Mouse (Mus musculus): ENCODE data around the gene Hist1h3e. TPM values are rescaled to one million over a fixed set of nuclear protein-coding genes. Genes with fewer than 3 reads are reported as not detected.
"Not testable (repeated sequence)": the region's sequence is repeated elsewhere in the genome, so short reads cannot be mapped to it uniquely, and the experiment has no call there.

Gene Hist1h3e
- total and polyA plus RNA-seq, 2 experiments from 2014 or later, result 1.9 to 180 TPM

DNA sequence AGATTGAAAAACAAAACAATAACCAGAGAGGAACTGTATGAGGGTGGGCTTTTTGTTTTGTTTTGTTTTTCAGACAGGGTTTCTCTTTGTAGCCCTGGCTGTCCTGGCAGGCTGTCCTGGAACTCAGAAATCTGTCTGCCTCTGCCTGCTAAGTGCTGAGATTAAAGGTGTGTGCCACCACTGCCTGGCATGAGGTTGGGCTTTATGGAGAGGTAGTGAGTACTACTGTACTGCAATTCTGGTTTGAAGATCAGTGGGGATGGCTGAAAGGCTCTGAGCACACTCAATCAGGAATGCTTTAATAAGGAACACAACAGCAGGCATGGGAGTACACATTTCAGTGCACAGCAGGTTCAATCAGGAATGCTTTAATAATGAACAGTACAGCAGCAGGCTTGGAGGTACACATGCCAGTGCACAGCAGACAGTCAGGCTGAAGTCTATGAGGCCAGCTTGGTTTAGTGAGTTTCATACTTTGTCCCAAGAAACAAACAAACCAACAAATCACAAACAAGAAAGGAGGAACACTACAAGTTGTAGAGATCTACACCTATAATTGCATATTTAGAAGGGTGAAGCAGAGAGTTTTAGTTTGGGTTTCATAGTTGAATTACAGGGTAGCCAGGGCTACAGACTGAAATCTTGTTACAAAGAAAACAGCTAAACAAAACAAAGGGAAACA, 21.4 kb upstream of the Hist1h3e start:
- no peak overlapping the region for H3K27ac ChIP-seq (ENCODE audit: low read depth, low read length)
- H3K36me3 ChIP-seq (ENCODE audit: insufficient read depth), result no peaks in the 10 kb centered on the region
- peaks cover 10% of the 10 kb centered on the region; the same call in 1 of the 2 replicates for H3K4me1 ChIP-seq (ENCODE audit: insufficient read depth)
- ATAC-seq (no peak), DNase-seq (no peak)
- H3K9me3 ChIP-seq (ENCODE audit: low read length), result no peaks in the 10 kb centered on the region
- TF ChIP-seq CTCF (IDR thresholded peaks at IDR 0.05; ENCODE audit: low read depth), result no peak
- H3K27me3 ChIP-seq (ENCODE audit: insufficient read depth, low read length), result no peaks in the 10 kb centered on the region
- H3K4me2 ChIP-seq (ENCODE audit: low read depth), result no peak overlapping the region
- no peak overlapping the region for H3K9ac ChIP-seq
- H3K4me3 ChIP-seq (ENCODE audit: low read depth, low read length), result no peak overlapping the region

DNA sequence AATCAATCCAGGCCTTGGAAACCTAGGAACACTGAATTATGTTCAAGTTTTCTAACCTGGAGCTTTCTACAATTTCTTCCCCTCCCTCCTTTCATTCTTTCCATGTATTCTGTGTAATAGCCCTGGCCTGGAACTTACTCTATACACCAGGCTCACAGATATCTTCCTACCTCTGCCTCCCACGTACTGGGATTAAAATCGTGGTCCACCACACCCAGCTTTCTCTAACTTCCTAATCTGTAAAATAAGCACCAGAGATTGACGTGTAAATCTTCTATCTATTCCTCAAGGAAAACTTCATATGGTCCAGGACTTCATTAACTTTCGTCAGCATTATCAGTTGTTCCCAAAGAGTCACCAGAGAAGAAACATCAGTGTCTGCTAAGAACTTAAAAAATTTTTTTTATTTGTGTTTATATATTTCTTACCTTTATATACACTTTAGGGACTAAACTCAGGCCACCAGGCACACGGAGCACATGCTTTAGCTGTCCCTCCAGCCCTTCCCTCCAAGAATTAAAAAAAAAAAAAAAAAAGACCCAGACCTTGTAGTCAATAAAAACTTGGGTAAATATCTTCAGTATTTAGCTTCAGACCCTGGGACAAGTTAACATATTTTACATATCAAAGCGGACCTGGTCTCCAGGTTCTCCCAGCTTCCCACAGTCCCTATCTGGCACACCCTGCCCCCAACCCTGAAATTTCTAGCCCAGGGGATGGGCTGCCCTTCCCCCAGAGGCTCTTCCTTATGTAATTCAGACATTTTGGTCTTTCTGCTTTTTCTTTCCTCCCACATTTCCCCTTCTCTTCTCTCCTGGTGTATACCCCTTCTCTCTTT, 20.3 kb upstream of the Hist1h3e start:
- Histone ChIP-seq H3K4me1 (ENCODE audit: insufficient read depth) (peaks cover 10% of the 10 kb centered on the region; the same call in 1 of the 2 replicates), H3K27ac (ENCODE audit: low read depth, low read length) (peak overlapping the region; percentile 74), H3K4me3 (ENCODE audit: low read depth, low read length) (peak overlapping the region; percentile 54), H3K9me3 (ENCODE audit: low read length) (no peaks in the 10 kb centered on the region), H3K4me2 (ENCODE audit: low read depth) (peak overlapping the region; percentile 82), H3K9ac (peak overlapping the region; percentile 60), H3K36me3 (ENCODE audit: insufficient read depth) (no peaks in the 10 kb centered on the region), H3K27me3 (ENCODE audit: insufficient read depth, low read length) (no peaks in the 10 kb centered on the region)
- WGBS, result 3% methylated on average over 6 of the region's 6 CpGs
- TF ChIP-seq CTCF (IDR thresholded peaks at IDR 0.05; ENCODE audit: low read depth), result no peak
- DNase-seq (no peak), ATAC-seq (no peak)

DNA sequence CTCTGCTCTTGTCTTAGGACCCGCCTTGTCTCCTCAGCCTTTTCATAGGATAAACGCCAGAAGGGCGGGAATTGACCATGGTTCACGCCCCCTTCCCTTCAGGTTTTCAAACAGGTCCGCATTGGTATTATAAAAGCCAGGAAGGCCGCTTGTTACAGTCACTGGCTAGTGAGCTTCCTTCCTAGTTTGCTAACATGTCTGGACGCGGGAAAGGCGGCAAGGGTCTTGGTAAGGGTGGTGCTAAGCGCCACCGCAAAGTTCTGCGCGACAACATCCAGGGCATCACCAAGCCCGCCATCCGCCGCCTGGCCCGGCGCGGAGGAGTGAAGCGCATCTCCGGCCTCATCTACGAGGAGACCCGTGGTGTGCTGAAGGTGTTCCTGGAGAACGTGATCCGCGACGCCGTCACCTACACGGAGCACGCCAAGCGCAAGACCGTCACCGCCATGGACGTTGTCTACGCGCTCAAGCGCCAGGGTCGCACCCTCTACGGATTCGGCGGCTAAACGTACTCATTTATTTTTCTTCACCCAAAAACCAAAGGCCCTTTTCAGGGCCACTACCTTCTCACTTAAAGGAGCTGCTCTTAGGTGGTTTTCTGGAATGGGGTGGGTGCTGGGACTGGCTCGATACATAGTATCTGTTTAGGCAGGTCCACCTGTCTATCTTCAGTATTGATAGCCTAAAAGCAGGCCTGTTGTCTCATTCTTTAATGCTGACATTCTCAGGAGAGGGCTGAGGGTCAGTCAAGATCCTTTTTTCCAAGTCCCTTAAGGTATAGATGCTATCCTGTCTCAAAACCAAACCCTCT, 19.4 kb upstream of the Hist1h3e start, which contains the start of gene Hist1h4d:
TSS of gene Hist1h4d (plus strand) at position 191 of the 811 bp plus-strand sequence.
- peak within 1 kb of the TSS; percentile 74 for H3K27ac ChIP-seq (ENCODE audit: low read depth, low read length)

DNA sequence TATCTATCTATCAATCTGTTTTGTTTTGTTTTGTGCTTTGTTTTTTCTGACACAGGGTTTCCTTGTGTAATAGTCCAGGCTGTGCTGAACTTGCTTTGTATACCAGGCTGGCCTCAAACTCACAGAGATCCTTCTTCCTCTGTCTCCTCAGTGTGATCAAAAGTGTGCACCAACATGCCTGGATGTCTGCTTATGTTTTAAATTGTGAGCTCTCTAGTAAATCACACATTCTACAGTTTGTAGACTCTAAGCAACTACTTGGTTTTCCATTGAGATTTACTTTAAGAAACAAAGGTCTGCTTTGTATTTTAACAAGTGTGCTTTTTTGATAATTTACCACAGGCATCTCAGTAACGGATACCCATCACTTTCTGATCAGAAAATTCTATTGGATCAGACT, 15.7 kb upstream of the Hist1h3e start:
- H3K36me3 ChIP-seq (ENCODE audit: insufficient read depth), result no peaks in the 10 kb centered on the region
- H3K27ac ChIP-seq (ENCODE audit: low read depth, low read length), result no peak overlapping the region
- 83% methylated on average over 1 of the region's 1 CpGs for WGBS
- DNase-seq, result no peak
- H3K27me3 ChIP-seq (ENCODE audit: insufficient read depth, low read length), result no peaks in the 10 kb centered on the region
- no peak for ATAC-seq
- H3K4me3 ChIP-seq (ENCODE audit: low read depth, low read length), result no peak overlapping the region
- peaks cover 17% of the 10 kb centered on the region; the same call in 1 of the 2 replicates for H3K4me1 ChIP-seq (ENCODE audit: insufficient read depth)
- no peaks in the 10 kb centered on the region for H3K9me3 ChIP-seq (ENCODE audit: low read length)
- TF ChIP-seq CTCF (IDR thresholded peaks at IDR 0.05; ENCODE audit: low read depth), result no peak
- H3K9ac ChIP-seq, result no peak overlapping the region
- H3K4me2 ChIP-seq (ENCODE audit: low read depth), result no peak overlapping the region

More for the DNA sequence above, 19.4 kb upstream of the Hist1h3e start, which contains the start of gene Hist1h4d:
- DNase-seq, result peak; percentile 98
- ATAC-seq, result peak; percentile 88
- Histone ChIP-seq H3K27me3 (ENCODE audit: insufficient read depth, low read length) (no peaks in the 10 kb centered on the region), H3K4me3 (ENCODE audit: low read depth, low read length) (peak within 1 kb of the TSS; percentile 54), H3K36me3 (ENCODE audit: insufficient read depth) (no peaks in the 10 kb centered on the region), H3K9ac (peak within 1 kb of the TSS; percentile 60), H3K9me3 (ENCODE audit: low read length) (no peaks in the 10 kb centered on the region), H3K4me2 (ENCODE audit: low read depth) (peak within 1 kb of the TSS; percentile 82), H3K4me1 (ENCODE audit: insufficient read depth) (peaks cover 13% of the 10 kb centered on the region; the same call in 1 of the 2 replicates)
- no peak for TF ChIP-seq CTCF (IDR thresholded peaks at IDR 0.05; ENCODE audit: low read depth)
- WGBS, result under 1% methylated on average over 43 of the region's 43 CpGs

DNA sequence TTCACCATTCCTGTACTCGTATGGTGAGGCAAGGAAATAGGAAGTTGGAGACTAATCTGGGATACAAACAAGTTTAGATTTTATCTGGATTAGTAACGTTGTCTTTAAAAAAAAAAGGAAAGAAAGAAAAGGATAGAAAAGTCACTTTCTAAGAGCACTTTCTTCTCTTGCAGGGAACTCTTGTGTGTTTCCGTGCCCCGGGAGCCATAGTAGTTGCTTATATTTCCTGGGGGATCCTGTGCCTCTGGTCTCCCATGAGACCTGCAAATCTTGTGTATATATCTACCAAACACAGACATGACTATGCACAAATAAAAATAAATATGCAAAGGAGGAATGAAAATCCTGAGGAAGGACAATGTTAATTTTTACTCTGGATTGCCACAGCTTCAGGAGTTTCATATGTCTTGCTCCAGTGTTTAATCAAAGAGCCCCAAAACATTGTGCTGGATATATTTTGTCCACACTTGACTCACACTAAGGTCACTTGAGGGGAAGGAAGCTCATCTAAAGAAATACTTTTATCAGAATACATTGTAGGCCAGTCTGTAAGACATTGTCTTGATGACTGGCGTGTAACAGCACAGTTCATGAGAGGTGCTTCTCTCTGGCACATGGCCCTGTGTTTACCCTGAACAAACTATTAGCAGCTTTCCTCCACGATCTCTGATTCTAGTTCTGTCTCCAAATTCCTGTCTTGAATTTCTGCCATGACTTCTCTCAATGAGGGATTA, 14.9 kb upstream of the Hist1h3e start:
- Histone ChIP-seq H3K4me3 (ENCODE audit: low read depth, low read length) (peak overlapping the region; percentile 38; the same call in 1 of the 2 replicates), H3K9me3 (ENCODE audit: low read length) (no peaks in the 10 kb centered on the region), H3K27me3 (ENCODE audit: insufficient read depth, low read length) (no peaks in the 10 kb centered on the region), H3K4me1 (ENCODE audit: insufficient read depth) (peaks cover 24% of the 10 kb centered on the region), H3K36me3 (ENCODE audit: insufficient read depth) (no peaks in the 10 kb centered on the region), H3K27ac (ENCODE audit: low read depth, low read length) (no peak overlapping the region), H3K9ac (peak overlapping the region; percentile 50; the same call in 1 of the 2 replicates), H3K4me2 (ENCODE audit: low read depth) (peak overlapping the region; percentile 67)
- TF ChIP-seq CTCF (IDR thresholded peaks at IDR 0.05; ENCODE audit: low read depth), result no peak
- 32% methylated on average over 6 of the region's 6 CpGs for WGBS
- ATAC-seq (no peak), DNase-seq (no peak)

DNA sequence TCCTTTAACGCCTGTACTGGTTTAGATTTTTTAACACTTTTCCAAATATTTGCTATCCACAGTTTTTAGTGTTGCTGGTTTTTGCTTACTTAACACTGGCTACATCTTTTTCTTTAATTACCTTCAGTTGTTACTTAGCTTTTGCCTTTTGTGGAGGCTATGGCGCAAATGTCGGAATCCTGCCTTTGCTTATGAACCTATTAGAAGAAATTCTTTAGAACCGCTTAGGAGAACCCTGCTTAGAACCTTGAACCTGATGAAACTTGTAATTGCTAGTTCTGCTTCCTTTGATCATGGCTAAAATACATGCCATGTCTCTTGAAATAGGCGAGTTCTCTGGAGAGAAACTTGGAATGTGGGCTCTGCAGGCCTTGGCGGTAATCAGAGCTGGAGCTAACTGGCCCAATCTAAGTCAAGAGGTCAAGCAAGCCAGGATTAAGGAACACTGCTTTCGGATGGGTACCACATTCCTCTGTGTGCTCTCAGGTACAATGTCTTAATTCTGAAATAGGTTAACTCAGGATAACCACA, 14.2 kb upstream of the Hist1h3e start:
- no peak overlapping the region for H3K27ac ChIP-seq (ENCODE audit: low read depth, low read length)
- peak overlapping the region; percentile 67 for H3K4me2 ChIP-seq (ENCODE audit: low read depth)
- H3K4me3 ChIP-seq (ENCODE audit: low read depth, low read length), result peak overlapping the region; percentile 38
- H3K9me3 ChIP-seq (ENCODE audit: low read length), result no peaks in the 10 kb centered on the region
- H3K36me3 ChIP-seq (ENCODE audit: insufficient read depth), result no peaks in the 10 kb centered on the region
- peaks cover 22% of the 10 kb centered on the region for H3K4me1 ChIP-seq (ENCODE audit: insufficient read depth)
- no peak for DNase-seq
- peak overlapping the region; percentile 50 for H3K9ac ChIP-seq
- ATAC-seq, result no peak
- TF ChIP-seq CTCF (IDR thresholded peaks at IDR 0.05; ENCODE audit: low read depth), result no peak
- 5% methylated on average over 7 of the region's 7 CpGs for WGBS
- no peaks in the 10 kb centered on the region for H3K27me3 ChIP-seq (ENCODE audit: insufficient read depth, low read length)

DNA sequence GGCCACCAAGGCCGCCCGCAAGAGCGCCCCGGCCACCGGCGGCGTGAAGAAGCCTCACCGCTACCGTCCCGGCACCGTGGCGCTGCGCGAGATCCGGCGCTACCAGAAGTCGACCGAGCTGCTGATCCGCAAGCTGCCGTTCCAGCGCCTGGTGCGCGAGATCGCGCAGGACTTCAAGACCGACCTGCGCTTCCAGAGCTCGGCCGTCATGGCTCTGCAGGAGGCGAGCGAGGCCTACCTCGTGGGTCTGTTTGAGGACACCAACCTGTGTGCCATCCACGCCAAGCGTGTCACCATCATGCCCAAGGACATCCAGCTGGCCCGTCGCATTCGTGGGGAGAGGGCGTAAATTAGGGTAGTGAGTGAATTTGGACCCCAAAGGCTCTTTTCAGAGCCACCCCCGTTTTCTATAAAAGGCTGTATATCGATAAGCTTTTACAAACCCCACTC, 13.7 kb upstream of the Hist1h3e start:
- Histone ChIP-seq H3K4me3 (ENCODE audit: low read depth, low read length) (peak overlapping the region; percentile 38), H3K4me2 (ENCODE audit: low read depth) (peak overlapping the region; percentile 67), H3K4me1 (ENCODE audit: insufficient read depth) (peaks cover 22% of the 10 kb centered on the region), H3K27ac (ENCODE audit: low read depth, low read length) (peak overlapping the region; percentile 75), H3K9ac (peak overlapping the region; percentile 50)
- under 1% methylated on average over 11 of the region's 40 CpGs for WGBS
- DNase-seq; H3K9me3 ChIP-seq (ENCODE audit: low read length); ATAC-seq; H3K27me3 ChIP-seq (ENCODE audit: insufficient read depth, low read length); H3K36me3 ChIP-seq (ENCODE audit: insufficient read depth): not testable (repeated sequence)

All from forebrain, postnatal 0 days (tissue).